Mouse (Mus musculus) forebrain, embryonic 16.5 days (tissue): ENCODE data around the gene Atp1a2. TPM values are rescaled to one million over a fixed set of nuclear protein-coding genes. Genes with fewer than 3 reads are reported as not detected.

Experiments
- ATAC-seq: fragments of 200-750 bp; cut with Nextera tagmentation; 2 replicates; pipeline ENCODE4 v1.8.0; 2017; ENCODE audit warnings: mild to moderate bottlenecking, moderate library complexity
- H3K27ac ChIP-seq: fragments of 300-500 bp; sonication (generic); 2 replicates; pipeline ENCODE4 v1.5.1; 2014; ENCODE audit warnings: low read length, control low read depth
- H3K27me3 ChIP-seq: fragments of 300-500 bp; sonication (generic); replicated peaks from 2 replicates; pipeline ENCODE4 v1.6.1; 2014; ENCODE audit warnings: low read length; ENCODE audit not compliant: control insufficient read depth, insufficient read depth
- H3K36me3 ChIP-seq: fragments of 300-500 bp; sonication (generic); 2 replicates; pipeline ENCODE4 v1.6.1; 2014; ENCODE audit not compliant: control insufficient read depth, insufficient read depth
- H3K4me1 ChIP-seq: fragments of 300-500 bp; sonication (generic); replicated peaks from 2 replicates; pipeline ENCODE4 v1.6.1; 2014; ENCODE audit warnings: low read length; ENCODE audit not compliant: control insufficient read depth, insufficient read depth
- H3K4me2 ChIP-seq: fragments of 300-500 bp; sonication (generic); 2 replicates; pipeline ENCODE4 v1.6.1; 2014; ENCODE audit warnings: mild to moderate bottlenecking, low read length, control low read depth
- H3K4me3 ChIP-seq: fragments of 300-500 bp; sonication (generic); replicated peaks from 2 replicates; pipeline ENCODE4 v1.5.1; 2014; ENCODE audit warnings: mild to moderate bottlenecking, low read length, control low read depth
- H3K9ac ChIP-seq: fragments of 300-500 bp; sonication (generic); replicated peaks from 2 replicates; pipeline ENCODE4 v1.6.1; 2014; ENCODE audit warnings: low read depth, low read length, control low read depth
- H3K9me3 ChIP-seq: fragments of 300-500 bp; sonication (generic); 2 replicates; pipeline ENCODE4 v1.6.1; 2016; ENCODE audit warnings: low read length; ENCODE audit not compliant: control insufficient read depth
- WGBS: fragments of 180-500 bp; shearing (Covaris S2); extraction: QIAGEN DNeasy Blood & Tissue Kit; methylation state at CpG from one replicate; pipeline ENCODE4 v1.1.7; 2014; 5-methylcytosine and 5-hydroxymethylcytosine counted together
- polyA plus RNA-seq: library from polyadenylated mRNA; unstranded; fragments of >200 nt; fragmentation: Nextera tagmentation; extraction: Ambion mirVana; gene quantifications from 2 replicates; pipeline ENCODE4 v1.2.1, GENCODE M21; 2015

The Atp1a2 gene
- polyA plus RNA-seq, 1 experiment from 2014 or later = 42.4 TPM

- no peak for ATAC-seq
- peak overlapping the region; percentile 53 for H3K4me3 ChIP-seq
- peaks cover 27% of the 10 kb centered on the region for H3K4me1 ChIP-seq
- no peaks in the 10 kb centered on the region for H3K9me3 ChIP-seq
- H3K27me3 ChIP-seq = no peaks in the 10 kb centered on the region
- H3K9ac ChIP-seq = peak overlapping the region; percentile 60; the same call in 1 of the 2 replicates
- H3K27ac ChIP-seq = no peak overlapping the region
- H3K36me3 ChIP-seq = no peaks in the 10 kb centered on the region
- peak overlapping the region; percentile 81 for H3K4me2 ChIP-seq
- 67% methylated on average over 11 of the region's 11 CpGs for WGBS
Measured at GRCm38 (mm10) chr1:172326684-172327083, 28.8 kb upstream of the Atp1a2 start.

GRCm38 (mm10) chr1:172325680-172326535 is 28.0 kb upstream of the Atp1a2 start:
- no peaks in the 10 kb centered on the region for H3K36me3 ChIP-seq
- H3K4me2 ChIP-seq = peak overlapping the region; percentile 81
- peak; percentile 27; the same call in 1 of the 2 replicates for ATAC-seq
- no peaks in the 10 kb centered on the region for H3K27me3 ChIP-seq
- WGBS = 22% methylated on average over 91 of the region's 94 CpGs
- H3K4me1 ChIP-seq = peaks cover 27% of the 10 kb centered on the region
- no peaks in the 10 kb centered on the region for H3K9me3 ChIP-seq
- no peak overlapping the region for H3K27ac ChIP-seq
- peak overlapping the region; percentile 60 for H3K9ac ChIP-seq
- H3K4me3 ChIP-seq = peak overlapping the region; percentile 53

- Histone ChIP-seq H3K27me3 (no peaks in the 10 kb centered on the region), H3K4me2 (no peak overlapping the region), H3K4me1 (peaks cover 32% of the 10 kb centered on the region), H3K27ac (no peak overlapping the region), H3K9me3 (no peaks in the 10 kb centered on the region), H3K4me3 (no peak overlapping the region), H3K9ac (no peak overlapping the region), H3K36me3 (no peaks in the 10 kb centered on the region)
- 20% methylated on average over 7 of the region's 7 CpGs for WGBS
- peak; percentile 35 for ATAC-seq
Measured at GRCm38 (mm10) chr1:172324725-172325124, 26.9 kb upstream of the Atp1a2 start.

DNA sequence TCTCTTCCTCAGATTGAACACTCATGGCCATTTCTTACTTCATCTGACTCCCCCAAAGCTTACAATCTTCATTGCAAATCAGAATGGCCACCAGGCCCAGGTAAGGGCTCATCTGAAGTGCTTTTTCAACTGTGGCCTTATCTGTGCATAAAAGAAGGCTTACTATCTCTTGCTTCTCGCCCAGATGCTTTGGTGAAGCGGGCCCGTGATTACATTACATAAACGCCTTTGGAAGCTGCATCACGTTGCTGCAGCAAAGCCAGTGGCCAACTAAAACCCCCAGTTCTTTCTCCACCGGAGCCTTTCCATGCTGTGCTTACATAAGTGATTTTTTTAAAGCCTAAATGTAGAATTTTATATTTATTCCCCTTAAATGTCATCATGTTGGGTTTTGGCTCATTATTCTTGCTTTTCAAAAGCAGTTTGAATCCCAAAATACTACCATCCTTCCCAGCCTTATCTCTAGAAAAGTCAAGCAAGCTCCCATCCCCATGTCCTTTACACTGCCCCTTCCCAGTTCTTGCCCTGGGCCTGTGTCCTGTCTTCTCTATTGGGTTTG is 26.0 kb upstream of the Atp1a2 start:
- no peaks in the 10 kb centered on the region for H3K9me3 ChIP-seq
- peaks cover 32% of the 10 kb centered on the region for H3K4me1 ChIP-seq
- no peak overlapping the region for H3K4me3 ChIP-seq
- no peak overlapping the region for H3K27ac ChIP-seq
- no peak overlapping the region for H3K4me2 ChIP-seq
- WGBS = 55% methylated on average over 6 of the region's 6 CpGs
- 0 out of 2 replicates have a peak, but pooled peaks cover 2% of the 10 kb centered on the region for H3K36me3 ChIP-seq
- 0 out of 2 replicates have a peak overlapping the region, but pooled peaks have one; percentile 19 for H3K9ac ChIP-seq
- no peaks in the 10 kb centered on the region for H3K27me3 ChIP-seq
- no peak for ATAC-seq

DNA sequence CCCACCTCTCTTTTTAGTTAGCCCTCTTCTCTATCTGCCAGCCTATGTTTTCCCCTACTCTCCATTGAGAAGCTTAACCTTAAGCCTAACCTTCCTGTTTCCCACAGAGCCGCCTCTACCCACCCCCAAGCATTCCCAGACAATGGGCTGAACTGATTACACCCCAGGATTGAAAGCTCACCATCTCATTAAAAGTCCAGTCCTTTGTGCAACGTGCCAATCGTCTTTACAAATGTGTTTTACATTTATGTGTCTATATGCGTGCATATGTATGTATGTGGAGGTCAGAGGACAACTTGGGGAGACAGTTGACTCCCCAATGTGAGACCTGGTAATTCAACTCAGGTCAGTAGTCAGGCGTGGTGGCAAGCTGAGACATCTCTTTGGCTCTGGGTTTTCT is 25.4 kb upstream of the Atp1a2 start:
- Histone ChIP-seq H3K27ac (no peak overlapping the region), H3K4me3 (no peak overlapping the region), H3K4me1 (peaks cover 33% of the 10 kb centered on the region), H3K9me3 (no peaks in the 10 kb centered on the region), H3K4me2 (no peak overlapping the region), H3K9ac (0 out of 2 replicates have a peak overlapping the region, but pooled peaks have one; percentile 13), H3K36me3 (0 out of 2 replicates have a peak, but pooled peaks cover 2% of the 10 kb centered on the region), H3K27me3 (no peaks in the 10 kb centered on the region)
- ATAC-seq = no peak
- 13% methylated on average over 5 of the region's 5 CpGs for WGBS

- Histone ChIP-seq H3K4me1 (peaks cover 36% of the 10 kb centered on the region), H3K4me2 (no peak overlapping the region), H3K27ac (no peak overlapping the region), H3K27me3 (no peaks in the 10 kb centered on the region), H3K9ac (peak overlapping the region; percentile 32; the same call in 1 of the 2 replicates), H3K4me3 (no peak overlapping the region), H3K36me3 (0 out of 2 replicates have a peak, but pooled peaks cover 2% of the 10 kb centered on the region), H3K9me3 (no peaks in the 10 kb centered on the region)
- ATAC-seq = no peak
- WGBS = 40% methylated on average over 13 of the region's 13 CpGs
Measured at GRCm38 (mm10) chr1:172322725-172323124, 24.9 kb upstream of the Atp1a2 start.

DNA sequence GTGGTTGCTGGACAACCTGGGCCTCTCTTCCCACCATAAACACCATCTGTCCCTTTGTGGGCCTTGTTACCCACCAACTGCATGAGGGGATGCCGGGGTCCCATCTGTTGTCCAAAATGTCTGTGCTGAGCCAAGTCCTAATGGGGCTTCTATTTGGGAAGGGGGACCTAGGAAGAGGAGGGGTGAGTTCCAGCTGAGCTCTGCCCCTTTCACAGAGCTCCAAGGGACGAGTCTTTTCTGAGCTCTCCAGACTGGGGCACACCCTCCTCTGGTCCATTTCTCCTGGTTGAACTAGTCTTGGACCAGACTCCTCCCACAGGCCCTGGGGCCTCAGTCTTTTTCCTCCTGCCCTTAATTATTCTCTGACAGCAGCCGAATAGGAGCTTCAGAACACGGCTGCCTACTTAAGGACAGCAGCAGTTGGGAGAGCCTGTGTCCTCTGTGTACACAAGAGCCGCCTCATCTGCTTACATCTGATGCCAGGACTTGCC is 22.1 kb upstream of the Atp1a2 start:
- Histone ChIP-seq H3K4me3 (no peak overlapping the region), H3K4me2 (no peak overlapping the region), H3K9ac (no peak overlapping the region), H3K9me3 (no peaks in the 10 kb centered on the region), H3K36me3 (0 out of 2 replicates have a peak, but pooled peaks cover 2% of the 10 kb centered on the region), H3K4me1 (peaks cover 39% of the 10 kb centered on the region), H3K27ac (peak overlapping the region; percentile 80), H3K27me3 (no peaks in the 10 kb centered on the region)
- WGBS = 17% methylated on average over 5 of the region's 5 CpGs
- peak; percentile 54 for ATAC-seq

GRCm38 (mm10) chr1:172319346-172319745 is 21.5 kb upstream of the Atp1a2 start:
- H3K9ac ChIP-seq = no peak overlapping the region
- H3K4me2 ChIP-seq = no peak overlapping the region
- H3K27me3 ChIP-seq = no peaks in the 10 kb centered on the region
- 65% methylated on average over 7 of the region's 7 CpGs for WGBS
- H3K9me3 ChIP-seq = no peaks in the 10 kb centered on the region
- H3K4me3 ChIP-seq = no peak overlapping the region
- H3K36me3 ChIP-seq = 0 out of 2 replicates have a peak, but pooled peaks cover 2% of the 10 kb centered on the region
- peaks cover 45% of the 10 kb centered on the region for H3K4me1 ChIP-seq
- no peak for ATAC-seq
- peak overlapping the region; percentile 80 for H3K27ac ChIP-seq

DNA sequence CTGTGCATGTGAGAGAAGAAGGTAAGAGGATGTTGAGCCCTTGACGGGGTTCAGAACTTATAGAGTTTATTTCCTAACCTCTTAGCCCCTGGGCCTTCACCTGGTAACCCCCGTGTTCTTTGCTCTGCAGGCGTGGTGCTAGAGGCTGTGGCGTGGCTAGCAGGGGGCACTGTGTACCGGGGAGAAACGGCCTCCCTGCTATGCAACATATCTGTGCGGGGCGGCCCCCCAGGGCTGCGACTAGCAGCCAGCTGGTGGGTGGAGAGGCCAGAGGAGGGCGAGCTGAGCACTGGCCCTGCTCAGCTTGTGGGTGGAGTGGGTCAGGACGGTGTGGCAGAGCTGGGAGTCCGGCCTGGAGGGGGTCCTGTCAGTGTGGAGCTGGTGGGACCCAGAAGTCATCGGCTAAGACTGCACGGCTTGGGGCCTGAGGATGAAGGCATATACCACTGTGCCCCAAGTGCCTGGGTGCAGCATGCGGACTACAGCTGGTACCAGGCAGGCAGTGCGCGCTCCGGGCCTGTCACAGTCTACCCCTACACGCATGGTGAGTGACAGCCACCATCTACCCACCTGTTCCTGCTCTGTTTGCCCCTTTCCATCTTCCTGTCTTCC is 20.7 kb upstream of the Atp1a2 start:
- H3K27ac ChIP-seq = peak overlapping the region; percentile 58
- no peaks in the 10 kb centered on the region for H3K27me3 ChIP-seq
- ATAC-seq = no peak
- H3K4me1 ChIP-seq = peaks cover 51% of the 10 kb centered on the region
- WGBS = 79% methylated on average over 19 of the region's 19 CpGs
- H3K9me3 ChIP-seq = no peaks in the 10 kb centered on the region
- H3K9ac ChIP-seq = 0 out of 2 replicates have a peak overlapping the region, but pooled peaks have one; percentile 9
- 0 out of 2 replicates have a peak, but pooled peaks cover 2% of the 10 kb centered on the region for H3K36me3 ChIP-seq
- no peak overlapping the region for H3K4me2 ChIP-seq
- no peak overlapping the region for H3K4me3 ChIP-seq
